ENCODE assay signal across 35 mouse cellular contexts in genomic region chr14:35222196-35222595, GRCm38 (mm10).
"Had no signal": no experiment of that assay in that cellular context is flagged by ENCODE, and none has a peak within 500 bp of the region (broad histone marks: within the 10 kb centered on the region; RNA-seq: fewer than 3 reads in every experiment).

No protein-coding gene starts in this region.

- H3K4me3 ChIP-seq: heart, embryonic 10.5 days; heart, embryonic 12.5 days; heart, embryonic 13.5 days; heart, embryonic 15.5 days; hindbrain, embryonic 10.5 days; hindbrain, embryonic 12.5 days; hindbrain, embryonic 13.5 days; hindbrain, embryonic 15.5 days; intestine, embryonic 15.5 days; kidney, embryonic 15.5 days; layer of hippocampus, adult 2 months had no signal

- DNase-seq: heart, postnatal 10 days; heart, postnatal 14 days; heart, postnatal 36 days; heart, postnatal 4 days; kidney, adult 11 months; kidney, adult 18-20 months; kidney, adult 2 months; kidney, adult 8-10 months; kidney, adult 9 months; kidney, postnatal 10 days; kidney, postnatal 14 days; kidney, postnatal 25 days; kidney, postnatal 36 days; kidney, postnatal 4 days; layer of hippocampus, adult 9-11 months; layer of hippocampus, postnatal 36 days had no signal

- H3K4me2 ChIP-seq: heart, embryonic 11.5 days; heart, embryonic 12.5 days; heart, embryonic 13.5 days; heart, embryonic 15.5 days; hindbrain, embryonic 12.5 days; hindbrain, embryonic 13.5 days; hindbrain, embryonic 14.5 days; hindbrain, embryonic 15.5 days; intestine, embryonic 15.5 days; kidney, embryonic 15.5 days had no signal

- H3K36me3 ChIP-seq: heart, embryonic 10.5 days; heart, embryonic 12.5 days; heart, embryonic 13.5 days; heart, embryonic 15.5 days; hindbrain, embryonic 10.5 days; hindbrain, embryonic 12.5 days; hindbrain, embryonic 13.5 days; hindbrain, embryonic 15.5 days; intestine, embryonic 15.5 days; kidney, embryonic 15.5 days had no signal

- H3K9me3 ChIP-seq: heart, embryonic 10.5 days; heart, embryonic 12.5 days; heart, embryonic 13.5 days; heart, embryonic 15.5 days; hindbrain, embryonic 10.5 days; hindbrain, embryonic 12.5 days; hindbrain, embryonic 13.5 days; hindbrain, embryonic 15.5 days; intestine, embryonic 15.5 days; kidney, embryonic 15.5 days had no signal

- H3K27me3 ChIP-seq: heart, embryonic 12.5 days; heart, embryonic 13.5 days; heart, embryonic 15.5 days; hindbrain, embryonic 12.5 days; hindbrain, embryonic 13.5 days; hindbrain, embryonic 15.5 days; intestine, embryonic 15.5 days; kidney, embryonic 15.5 days had no signal

- ATAC-seq: hindbrain, embryonic 16.5 days; hindbrain, postnatal 0 days; inflammation-experienced regulatory T-cells, adult 6 months; intestine, embryonic 15.5 days; intestine, embryonic 16.5 days; intestine, postnatal 0 days had no signal

- H3K9ac ChIP-seq: heart, embryonic 12.5 days; heart, embryonic 13.5 days; heart, embryonic 15.5 days; hindbrain, embryonic 12.5 days; hindbrain, embryonic 13.5 days; hindbrain, embryonic 14.5 days; hindbrain, embryonic 15.5 days; intestine, embryonic 15.5 days; kidney, embryonic 15.5 days had no signal

- H3K27ac ChIP-seq: heart, embryonic 10.5 days; heart, embryonic 13.5 days; heart, embryonic 15.5 days; hindbrain, embryonic 10.5 days; hindbrain, embryonic 12.5 days; hindbrain, embryonic 13.5 days; hindbrain, embryonic 14.5 days; hindbrain, embryonic 15.5 days; hindbrain, postnatal 0 days; intestine, embryonic 15.5 days; kidney, embryonic 15.5 days; kidney, postnatal 0 days; layer of hippocampus, adult 2 months had no signal

- H3K4me1 ChIP-seq: heart, embryonic 10.5 days; heart, embryonic 12.5 days; heart, embryonic 13.5 days; heart, embryonic 15.5 days; hindbrain, embryonic 10.5 days; hindbrain, embryonic 12.5 days; hindbrain, embryonic 13.5 days; hindbrain, embryonic 15.5 days; intestine, embryonic 15.5 days; kidney, embryonic 15.5 days had no signal
